Mouse (Mus musculus): Measurements from ENCODE around the gene Lrmp. TPM values are rescaled to one million over a fixed set of nuclear protein-coding genes. Genes with fewer than 3 reads are reported as not detected.

Gene Lrmp
- polyA plus RNA-seq, 1 experiment: not detected

- no peaks in the 10 kb centered on the region for H3K36me3 ChIP-seq (ENCODE audit: control insufficient read depth, insufficient read depth)
- no peaks in the 10 kb centered on the region for H3K79me2 ChIP-seq (ENCODE audit: control insufficient read depth, insufficient read depth)
- no peak overlapping the region for H3ac ChIP-seq (ENCODE audit: control insufficient read depth, insufficient read length, low read depth)
- peaks cover 4% of the 10 kb centered on the region for H3K27me3 ChIP-seq (ENCODE audit: control insufficient read depth, insufficient read depth, insufficient read length)
- no peaks in the 10 kb centered on the region for H3K79me3 ChIP-seq (ENCODE audit: low read depth)
- TF ChIP-seq CTCF (IDR thresholded peaks at IDR 0.05; ENCODE audit: control insufficient read depth, insufficient read depth, insufficient read length): no peak
- H3K4me3 ChIP-seq (ENCODE audit: insufficient read depth, poor library complexity, severe bottlenecking): no peak overlapping the region
Observed at GRCm38 (mm10) chr6:145141827-145142226, 26.4 kb downstream of the Lrmp start.

DNA sequence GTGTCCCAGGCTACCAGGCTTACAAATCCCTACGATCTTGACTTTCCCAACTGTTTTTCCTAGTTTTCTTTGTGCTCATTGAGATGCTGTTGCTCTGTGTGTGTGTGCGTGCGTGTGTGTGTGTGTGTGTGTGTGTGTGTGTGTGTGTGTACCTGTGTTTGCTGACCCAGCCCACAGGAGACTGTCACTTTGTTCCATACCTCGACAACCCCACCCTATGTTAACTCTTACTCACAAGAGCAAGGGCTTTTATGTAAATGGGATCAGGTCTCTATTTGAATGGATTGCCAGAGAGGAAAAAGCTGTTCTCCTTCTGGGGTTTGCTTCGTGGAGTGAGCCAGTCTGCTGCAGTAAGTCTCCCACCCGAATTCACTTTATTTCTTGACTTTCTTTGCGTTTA lies 29.7 kb downstream of the Lrmp start:
- H3ac ChIP-seq (ENCODE audit: control insufficient read depth, insufficient read length, low read depth): no peak overlapping the region
- H3K79me2 ChIP-seq (ENCODE audit: control insufficient read depth, insufficient read depth): no peaks in the 10 kb centered on the region
- TF ChIP-seq MYOG (IDR thresholded peaks at IDR 0.05; ENCODE audit: control insufficient read depth, extremely low read depth, insufficient read length): no peak
- no peak for TF ChIP-seq MYOD1 (IDR thresholded peaks at IDR 0.05; ENCODE audit: control insufficient read depth, insufficient read length, low read depth)
- no peak for TF ChIP-seq FOSL1 (IDR thresholded peaks at IDR 0.05; ENCODE audit: insufficient read depth, low read length, poor library complexity, severe bottlenecking)
- TF ChIP-seq CEBPB (IDR thresholded peaks at IDR 0.05; ENCODE audit: low read depth): no peak
- TF ChIP-seq MAX (IDR thresholded peaks at IDR 0.05): no peak
- TF ChIP-seq USF1 (IDR thresholded peaks at IDR 0.05; ENCODE audit: low read depth): no peak
- TF ChIP-seq CTCF (IDR thresholded peaks at IDR 0.05; ENCODE audit: control insufficient read depth, insufficient read depth, insufficient read length): no peak
- H3K4me3 ChIP-seq (ENCODE audit: insufficient read depth, poor library complexity, severe bottlenecking): no peak overlapping the region
- H3K27me3 ChIP-seq (ENCODE audit: control insufficient read depth, insufficient read depth, insufficient read length): peaks cover 4% of the 10 kb centered on the region
- H3K79me3 ChIP-seq (ENCODE audit: low read depth): no peaks in the 10 kb centered on the region
- H3K36me3 ChIP-seq (ENCODE audit: control insufficient read depth, insufficient read depth): no peaks in the 10 kb centered on the region

GRCm38 (mm10) chr6:145147716-145148115 lies 32.3 kb downstream of the Lrmp start:
- Histone ChIP-seq H3ac (ENCODE audit: control insufficient read depth, insufficient read length, low read depth) (no peak overlapping the region), H3K79me2 (ENCODE audit: control insufficient read depth, insufficient read depth) (no peaks in the 10 kb centered on the region), H3K79me3 (ENCODE audit: low read depth) (no peaks in the 10 kb centered on the region), H3K4me3 (ENCODE audit: insufficient read depth, poor library complexity, severe bottlenecking) (no peak overlapping the region), H3K36me3 (ENCODE audit: control insufficient read depth, insufficient read depth) (no peaks in the 10 kb centered on the region), H3K27me3 (ENCODE audit: control insufficient read depth, insufficient read depth, insufficient read length) (peaks cover 4% of the 10 kb centered on the region)
- no peak for TF ChIP-seq CTCF (IDR thresholded peaks at IDR 0.05; ENCODE audit: control insufficient read depth, insufficient read depth, insufficient read length)

DNA sequence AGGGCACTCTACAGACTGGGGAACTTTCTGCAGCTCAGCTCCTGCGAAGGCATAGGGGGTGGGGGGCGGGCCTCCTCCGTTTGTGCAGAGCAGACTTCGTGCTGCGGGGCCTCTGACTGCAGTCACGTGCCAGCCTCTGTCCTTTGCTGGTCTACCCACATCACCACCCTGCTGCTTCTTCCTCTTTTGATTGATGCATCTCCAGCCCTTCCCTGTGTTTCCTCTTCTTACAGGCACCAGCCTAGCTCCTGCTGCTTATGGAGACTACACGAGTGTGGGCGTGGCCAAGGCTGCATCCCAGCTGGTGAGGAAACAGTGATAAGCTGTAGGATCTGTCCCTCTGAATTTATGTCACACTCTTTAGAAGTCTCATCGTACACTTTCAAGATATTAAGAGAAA lies 33.6 kb downstream of the Lrmp start:
- Histone ChIP-seq H3K79me3 (ENCODE audit: low read depth) (no peaks in the 10 kb centered on the region), H3K79me2 (ENCODE audit: control insufficient read depth, insufficient read depth) (no peaks in the 10 kb centered on the region), H3K4me3 (ENCODE audit: insufficient read depth, poor library complexity, severe bottlenecking) (no peak overlapping the region), H3ac (ENCODE audit: control insufficient read depth, insufficient read length, low read depth) (no peak overlapping the region), H3K36me3 (ENCODE audit: control insufficient read depth, insufficient read depth) (no peaks in the 10 kb centered on the region), H3K27me3 (ENCODE audit: control insufficient read depth, insufficient read depth, insufficient read length) (no peaks in the 10 kb centered on the region)
- no peak for TF ChIP-seq CTCF (IDR thresholded peaks at IDR 0.05; ENCODE audit: control insufficient read depth, insufficient read depth, insufficient read length)
- TF ChIP-seq MYOD1 (IDR thresholded peaks at IDR 0.05; ENCODE audit: control insufficient read depth, insufficient read length, low read depth): no peak
- no peak for TF ChIP-seq MAX (IDR thresholded peaks at IDR 0.05)
- TF ChIP-seq MYOG (IDR thresholded peaks at IDR 0.05; ENCODE audit: control insufficient read depth, extremely low read depth, insufficient read length): no peak
- TF ChIP-seq FOSL1 (IDR thresholded peaks at IDR 0.05; ENCODE audit: insufficient read depth, low read length, poor library complexity, severe bottlenecking): no peak
- TF ChIP-seq CEBPB (IDR thresholded peaks at IDR 0.05; ENCODE audit: low read depth): no peak
- no peak for TF ChIP-seq USF1 (IDR thresholded peaks at IDR 0.05; ENCODE audit: low read depth)

DNA sequence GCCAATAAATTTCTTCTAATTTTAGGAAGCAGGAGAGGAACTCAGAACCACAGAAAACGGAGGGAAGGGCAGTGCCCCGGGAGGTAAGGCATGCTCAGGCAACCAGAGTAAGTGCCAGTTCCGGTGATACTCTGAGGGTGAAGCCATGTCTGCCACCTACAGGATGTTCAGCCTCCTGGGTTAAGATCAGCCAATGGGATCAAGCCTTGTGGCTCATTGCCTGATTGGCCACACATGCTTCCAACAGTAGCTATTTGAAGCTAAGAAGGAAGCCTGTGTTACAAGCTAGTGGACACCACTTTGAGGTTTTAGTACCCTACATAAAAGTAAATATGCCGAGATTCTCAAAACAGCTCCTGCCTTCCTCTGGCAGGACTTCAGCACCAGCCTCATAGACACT lies 43.2 kb downstream of the Lrmp start:
- Histone ChIP-seq H3K4me3 (ENCODE audit: insufficient read depth, poor library complexity, severe bottlenecking) (no peak overlapping the region), H3K79me3 (ENCODE audit: low read depth) (no peaks in the 10 kb centered on the region), H3ac (ENCODE audit: control insufficient read depth, insufficient read length, low read depth) (no peak overlapping the region), H3K79me2 (ENCODE audit: control insufficient read depth, insufficient read depth) (no peaks in the 10 kb centered on the region), H3K27me3 (ENCODE audit: control insufficient read depth, insufficient read depth, insufficient read length) (peaks cover 3% of the 10 kb centered on the region), H3K36me3 (ENCODE audit: control insufficient read depth, insufficient read depth) (no peaks in the 10 kb centered on the region)
- TF ChIP-seq CEBPB (IDR thresholded peaks at IDR 0.05; ENCODE audit: low read depth) (no peak), MAX (IDR thresholded peaks at IDR 0.05) (no peak), USF1 (IDR thresholded peaks at IDR 0.05; ENCODE audit: low read depth) (no peak), MYOG (IDR thresholded peaks at IDR 0.05; ENCODE audit: control insufficient read depth, extremely low read depth, insufficient read length) (no peak), MYOD1 (IDR thresholded peaks at IDR 0.05; ENCODE audit: control insufficient read depth, insufficient read length, low read depth) (no peak), FOSL1 (IDR thresholded peaks at IDR 0.05; ENCODE audit: insufficient read depth, low read length, poor library complexity, severe bottlenecking) (no peak), CTCF (IDR thresholded peaks at IDR 0.05; ENCODE audit: control insufficient read depth, insufficient read depth, insufficient read length) (no peak)

DNA sequence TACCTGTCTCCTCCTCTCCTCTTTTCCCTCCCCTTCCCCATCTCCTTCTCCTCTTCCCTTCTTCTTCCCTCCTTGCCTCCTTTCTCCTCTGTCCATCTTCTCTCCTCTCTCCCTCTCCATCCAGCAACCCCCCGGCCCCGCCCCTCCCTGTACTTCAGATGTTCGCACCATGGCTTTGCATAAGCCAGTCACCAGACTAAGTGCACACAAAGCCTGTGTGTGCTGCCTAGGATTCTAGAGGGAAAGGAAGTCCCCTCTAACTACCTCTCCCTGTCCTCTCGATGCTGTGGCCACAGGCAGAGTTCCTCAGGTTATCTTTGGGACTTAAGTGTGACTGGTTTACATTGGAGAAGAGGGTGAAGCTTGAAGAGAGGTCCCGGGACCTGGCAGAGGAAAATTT lies 45.1 kb downstream of the Lrmp start:
- no peak for TF ChIP-seq CTCF (IDR thresholded peaks at IDR 0.05; ENCODE audit: control insufficient read depth, insufficient read depth, insufficient read length)
- Histone ChIP-seq H3K27me3 (ENCODE audit: control insufficient read depth, insufficient read depth, insufficient read length) (peaks cover 3% of the 10 kb centered on the region), H3K36me3 (ENCODE audit: control insufficient read depth, insufficient read depth) (no peaks in the 10 kb centered on the region), H3K79me3 (ENCODE audit: low read depth) (no peaks in the 10 kb centered on the region), H3ac (ENCODE audit: control insufficient read depth, insufficient read length, low read depth) (no peak overlapping the region), H3K79me2 (ENCODE audit: control insufficient read depth, insufficient read depth) (no peaks in the 10 kb centered on the region), H3K4me3 (ENCODE audit: insufficient read depth, poor library complexity, severe bottlenecking) (no peak overlapping the region)
